Mouse (Mus musculus): ENCODE results near the gene Ggt5. TPM values are rescaled to one million over a fixed set of nuclear protein-coding genes. Genes with fewer than 3 reads are reported as not detected.

Gene Ggt5
- total RNA-seq, 1 experiment, result 0.36 TPM

- Histone ChIP-seq H3K9ac (ENCODE audit: insufficient read depth, low read depth, low read length, poor library complexity, severe bottlenecking) (no peak overlapping the region), H3K27ac (ENCODE audit: insufficient read depth, low read depth, low read length, poor library complexity, severe bottlenecking) (no peak overlapping the region)
Measured at GRCm38 (mm10) chr10:75585876-75586552, 3.1 kb upstream of the Ggt5 start.

GRCm38 (mm10) chr10:75586553-75586879 is 2.6 kb upstream of the Ggt5 start:
- no peak for DNase-seq (ENCODE audit: low read depth, low spot score)
- Histone ChIP-seq H3K27ac (ENCODE audit: insufficient read depth, low read depth, low read length, poor library complexity, severe bottlenecking) (no peak overlapping the region), H3K9ac (ENCODE audit: insufficient read depth, low read depth, low read length, poor library complexity, severe bottlenecking) (no peak overlapping the region), H3K4me1 (ENCODE audit: control insufficient read depth in 2 of 2, insufficient read depth in 2 of 2, low read length in 2 of 2, poor library complexity in 1 of 2) (peaks cover 0 to 8% of the 10 kb centered on the region in 2 experiments; a peak in 1 of 4 replicates), H3K9me3 (ENCODE audit: control insufficient read depth, insufficient read depth, low read depth, low read length) (no peaks in the 10 kb centered on the region), H3K36me3 (ENCODE audit: control insufficient read depth, insufficient read depth, low read length, poor library complexity, severe bottlenecking) (no peaks in the 10 kb centered on the region), H3K4me3 (ENCODE audit: insufficient read depth in 1 of 2, low read depth in 1 of 2, low read length in 2 of 2, poor library complexity in 1 of 2, severe bottlenecking in 1 of 2) (no peak overlapping the region)
- in situ Hi-C loops (cut with MboI; ENCODE audit: low sequenced_read_pairs in 2 of 2, unreplicated experiment in 2 of 2), result loop anchor here in 1 of 2 experiments (25.0 kb wide), 1 partner anchor 376 kb away; the partner anchor contains the start of gene Gm5134
- TF ChIP-seq ZNF384 (IDR thresholded peaks at IDR 0.05; ENCODE audit: low read depth, low read length) (no peak), CHD2 (IDR thresholded peaks at IDR 0.05; ENCODE audit: low read depth, low read length) (no peak)

More at GRCm38 (mm10) chr10:75585876-75586552, 3.1 kb upstream of the Ggt5 start:
- in situ Hi-C loops (cut with MboI; ENCODE audit: low sequenced_read_pairs in 2 of 2, unreplicated experiment in 2 of 2), result loop anchor here in 1 of 2 experiments (25.0 kb wide), 1 partner anchor 376 kb away; the partner anchor contains the start of gene Gm5134
- Histone ChIP-seq H3K4me3 (ENCODE audit: insufficient read depth in 1 of 2, low read depth in 1 of 2, low read length in 2 of 2, poor library complexity in 1 of 2, severe bottlenecking in 1 of 2) (peak overlapping the region in 1 of 2 experiments; percentile 26; a peak in 1 of 4 replicates), H3K36me3 (ENCODE audit: control insufficient read depth, insufficient read depth, low read length, poor library complexity, severe bottlenecking) (no peaks in the 10 kb centered on the region), H3K9me3 (ENCODE audit: control insufficient read depth, insufficient read depth, low read depth, low read length) (no peaks in the 10 kb centered on the region), H3K4me1 (ENCODE audit: control insufficient read depth in 2 of 2, insufficient read depth in 2 of 2, low read length in 2 of 2, poor library complexity in 1 of 2) (peaks cover 0 to 8% of the 10 kb centered on the region in 2 experiments; a peak in 1 of 4 replicates)
- TF ChIP-seq ZC3H11A (IDR thresholded peaks at IDR 0.05; ENCODE audit: borderline replicate concordance, low read depth, low read length) (peak; percentile 50; the same call in 1 of the 2 replicates), ZNF384 (IDR thresholded peaks at IDR 0.05; ENCODE audit: low read depth, low read length) (no peak)
- DNase-seq (ENCODE audit: low read depth, low spot score), result peak; percentile 96

GRCm38 (mm10) chr10:75587781-75588180 is 1.4 kb upstream of the Ggt5 start:
- in situ Hi-C loops (cut with MboI; ENCODE audit: low sequenced_read_pairs in 2 of 2, unreplicated experiment in 2 of 2), result loop anchor here in 1 of 2 experiments (25.0 kb wide), 1 partner anchor 375 kb away; the partner anchor contains the start of gene Gm5134
- DNase-seq (ENCODE audit: low read depth, low spot score), result no peak
- H3K9ac ChIP-seq (ENCODE audit: insufficient read depth, low read depth, low read length, poor library complexity, severe bottlenecking), result no peak overlapping the region
- TF ChIP-seq HCFC1 (IDR thresholded peaks at IDR 0.05; ENCODE audit: borderline replicate concordance, insufficient read depth, low read length), result no peak
- TF ChIP-seq ZC3H11A (IDR thresholded peaks at IDR 0.05; ENCODE audit: borderline replicate concordance, low read depth, low read length), result no peak
- TF ChIP-seq CHD2 (IDR thresholded peaks at IDR 0.05; ENCODE audit: low read depth, low read length), result no peak
- TF ChIP-seq ZNF384 (IDR thresholded peaks at IDR 0.05; ENCODE audit: low read depth, low read length), result no peak
- TF ChIP-seq MAFK (IDR thresholded peaks at IDR 0.05; ENCODE audit: insufficient read depth, low read depth, low read length), result no peak
- H3K36me3 ChIP-seq (ENCODE audit: control insufficient read depth, insufficient read depth, low read length, poor library complexity, severe bottlenecking), result no peaks in the 10 kb centered on the region
- no peak overlapping the region for H3K4me3 ChIP-seq (ENCODE audit: insufficient read depth in 1 of 2, low read depth in 1 of 2, low read length in 2 of 2, poor library complexity in 1 of 2, severe bottlenecking in 1 of 2)
- peaks cover 0 to 8% of the 10 kb centered on the region in 2 experiments; a peak in 1 of 4 replicates for H3K4me1 ChIP-seq (ENCODE audit: control insufficient read depth in 2 of 2, insufficient read depth in 2 of 2, low read length in 2 of 2, poor library complexity in 1 of 2)
- H3K9me3 ChIP-seq (ENCODE audit: control insufficient read depth, insufficient read depth, low read depth, low read length), result no peaks in the 10 kb centered on the region
- H3K27ac ChIP-seq (ENCODE audit: insufficient read depth, low read depth, low read length, poor library complexity, severe bottlenecking), result no peak overlapping the region

- TF ChIP-seq MAFK (IDR thresholded peaks at IDR 0.05; ENCODE audit: insufficient read depth, low read depth, low read length) (no peak), ZNF384 (IDR thresholded peaks at IDR 0.05; ENCODE audit: low read depth, low read length) (no peak), CHD2 (IDR thresholded peaks at IDR 0.05; ENCODE audit: low read depth, low read length) (no peak), HCFC1 (IDR thresholded peaks at IDR 0.05; ENCODE audit: borderline replicate concordance, insufficient read depth, low read length) (no peak), ZC3H11A (IDR thresholded peaks at IDR 0.05; ENCODE audit: borderline replicate concordance, low read depth, low read length) (no peak)
- in situ Hi-C loops (cut with MboI; ENCODE audit: low sequenced_read_pairs in 2 of 2, unreplicated experiment in 2 of 2), result loop anchor here in 1 of 2 experiments (25.0 kb wide), 1 partner anchor 374 kb away; the partner anchor contains the start of gene Gm5134
- Histone ChIP-seq H3K9ac (ENCODE audit: insufficient read depth, low read depth, low read length, poor library complexity, severe bottlenecking) (no peak overlapping the region), H3K27ac (ENCODE audit: insufficient read depth, low read depth, low read length, poor library complexity, severe bottlenecking) (no peak overlapping the region), H3K36me3 (ENCODE audit: control insufficient read depth, insufficient read depth, low read length, poor library complexity, severe bottlenecking) (no peaks in the 10 kb centered on the region), H3K4me3 (ENCODE audit: insufficient read depth in 1 of 2, low read depth in 1 of 2, low read length in 2 of 2, poor library complexity in 1 of 2, severe bottlenecking in 1 of 2) (no peak overlapping the region), H3K9me3 (ENCODE audit: control insufficient read depth, insufficient read depth, low read depth, low read length) (no peaks in the 10 kb centered on the region), H3K4me1 (ENCODE audit: control insufficient read depth in 2 of 2, insufficient read depth in 2 of 2, low read length in 2 of 2, poor library complexity in 1 of 2) (peaks cover 0 to 8% of the 10 kb centered on the region in 2 experiments; a peak in 1 of 4 replicates)
- no peak for DNase-seq (ENCODE audit: low read depth, low spot score)
Measured at GRCm38 (mm10) chr10:75588336-75588735, 804 bp upstream of the Ggt5 start.

All from ES-E14 (cell line).